Mouse (Mus musculus): ENCODE data around the gene Kcnq1. TPM values are rescaled to one million over a fixed set of nuclear protein-coding genes. Genes with fewer than 3 reads are reported as not detected.

The Kcnq1 gene
- polyA plus RNA-seq, 1 experiment from 2014 or later: 10.5 TPM

DNA sequence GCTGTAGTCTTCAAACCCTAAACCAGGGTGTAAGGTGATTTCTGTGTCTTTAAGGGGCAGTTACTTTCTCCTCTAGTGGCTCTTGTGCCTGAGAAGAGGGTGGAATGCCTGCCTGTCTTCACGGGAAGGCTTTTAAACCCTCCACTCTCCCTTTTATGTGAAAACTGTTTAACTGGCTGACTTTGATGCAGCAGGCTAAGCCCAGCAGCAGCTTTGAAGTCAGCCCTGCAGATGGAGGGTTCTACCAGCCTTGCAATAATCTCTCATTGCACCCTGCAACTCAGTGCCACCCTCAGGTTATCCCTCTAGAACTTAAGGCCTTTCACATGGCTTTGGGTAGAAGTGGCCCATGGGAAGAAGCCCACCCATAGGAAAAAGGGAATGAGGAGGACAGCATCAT, 178.7 kb downstream of the Kcnq1 start:
- no peak overlapping the region for H3K27ac ChIP-seq (ENCODE audit: low read depth, low read length)
- no peaks in the 10 kb centered on the region for H3K9me3 ChIP-seq (ENCODE audit: control insufficient read depth)
- H3K27me3 ChIP-seq (replicated peaks; ENCODE audit: control insufficient read depth, insufficient read depth, low read length): no peaks in the 10 kb centered on the region
- no peaks in the 10 kb centered on the region for H3K36me3 ChIP-seq (ENCODE audit: control insufficient read depth, insufficient read depth)
- H3K4me2 ChIP-seq (replicated peaks; ENCODE audit: low read depth): no peak overlapping the region
- H3K9ac ChIP-seq (ENCODE audit: low read depth, low read length): no peak overlapping the region
- H3K4me3 ChIP-seq (ENCODE audit: low read depth, low read length): no peak overlapping the region
- WGBS: 32% methylated on average over 1 of the region's 1 CpGs
- ATAC-seq: no peak
- no peak for TF ChIP-seq CTCF (IDR thresholded peaks at IDR 0.05; ENCODE audit: low read depth)
- H3K4me1 ChIP-seq (replicated peaks; ENCODE audit: control insufficient read depth, insufficient read depth, low read length): peaks cover 4% of the 10 kb centered on the region; the same call in 1 of the 2 replicates

DNA sequence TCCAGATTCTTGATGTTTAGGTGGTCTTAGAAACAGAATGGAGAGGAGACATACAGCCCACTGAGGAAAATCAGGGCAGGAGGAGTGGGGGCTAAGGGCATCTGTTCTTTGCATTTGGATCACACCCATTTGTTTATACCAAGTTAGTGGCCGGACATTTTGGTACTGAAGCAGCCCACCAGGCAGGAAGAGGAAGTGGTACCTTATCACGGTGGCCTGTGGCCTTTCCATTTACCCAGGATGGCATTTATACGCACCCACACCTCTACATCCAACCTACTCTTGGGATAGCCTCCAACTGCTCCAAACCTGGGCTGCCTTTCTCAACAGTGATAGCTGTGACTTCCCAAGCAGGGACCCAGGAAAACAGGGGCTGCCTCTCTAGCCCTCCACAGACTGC, 179.3 kb downstream of the Kcnq1 start:
- H3K9ac ChIP-seq (ENCODE audit: low read depth, low read length): no peak overlapping the region
- ATAC-seq: no peak
- H3K9me3 ChIP-seq (ENCODE audit: control insufficient read depth): no peaks in the 10 kb centered on the region
- H3K4me2 ChIP-seq (replicated peaks; ENCODE audit: low read depth): no peak overlapping the region
- no peaks in the 10 kb centered on the region for H3K27me3 ChIP-seq (replicated peaks; ENCODE audit: control insufficient read depth, insufficient read depth, low read length)
- no peak overlapping the region for H3K27ac ChIP-seq (ENCODE audit: low read depth, low read length)
- peaks cover 9% of the 10 kb centered on the region; the same call in 1 of the 2 replicates for H3K4me1 ChIP-seq (replicated peaks; ENCODE audit: control insufficient read depth, insufficient read depth, low read length)
- H3K4me3 ChIP-seq (ENCODE audit: low read depth, low read length): no peak overlapping the region
- 64% methylated on average over 3 of the region's 3 CpGs for WGBS
- no peaks in the 10 kb centered on the region for H3K36me3 ChIP-seq (ENCODE audit: control insufficient read depth, insufficient read depth)
- no peak for TF ChIP-seq CTCF (IDR thresholded peaks at IDR 0.05; ENCODE audit: low read depth)

GRCm38 (mm10) chr7:143286532-143287290, 180.5 kb downstream of the Kcnq1 start:
- peaks cover 21% of the 10 kb centered on the region for H3K4me1 ChIP-seq (replicated peaks; ENCODE audit: control insufficient read depth, insufficient read depth, low read length)
- H3K36me3 ChIP-seq (ENCODE audit: control insufficient read depth, insufficient read depth): no peaks in the 10 kb centered on the region
- peak; percentile 42 for ATAC-seq
- no peaks in the 10 kb centered on the region for H3K27me3 ChIP-seq (replicated peaks; ENCODE audit: control insufficient read depth, insufficient read depth, low read length)
- 32% methylated on average over 8 of the region's 8 CpGs for WGBS
- no peak overlapping the region for H3K9ac ChIP-seq (ENCODE audit: low read depth, low read length)
- peak overlapping the region; percentile 17; the same call in 1 of the 2 replicates for H3K4me2 ChIP-seq (replicated peaks; ENCODE audit: low read depth)
- H3K9me3 ChIP-seq (ENCODE audit: control insufficient read depth): no peaks in the 10 kb centered on the region
- peak overlapping the region; percentile 68; the same call in 1 of the 2 replicates for H3K27ac ChIP-seq (ENCODE audit: low read depth, low read length)
- no peak overlapping the region for H3K4me3 ChIP-seq (ENCODE audit: low read depth, low read length)
- TF ChIP-seq CTCF (IDR thresholded peaks at IDR 0.05; ENCODE audit: low read depth): no peak

- ATAC-seq: peak; percentile 55
- 0 out of 2 replicates have a peak overlapping the region, but pooled peaks have one; percentile 1 for H3K4me2 ChIP-seq (replicated peaks; ENCODE audit: low read depth)
- H3K4me1 ChIP-seq (replicated peaks; ENCODE audit: control insufficient read depth, insufficient read depth, low read length): peaks cover 24% of the 10 kb centered on the region
- no peaks in the 10 kb centered on the region for H3K27me3 ChIP-seq (replicated peaks; ENCODE audit: control insufficient read depth, insufficient read depth, low read length)
- H3K9ac ChIP-seq (ENCODE audit: low read depth, low read length): no peak overlapping the region
- TF ChIP-seq CTCF (IDR thresholded peaks at IDR 0.05; ENCODE audit: low read depth): no peak
- H3K9me3 ChIP-seq (ENCODE audit: control insufficient read depth): no peaks in the 10 kb centered on the region
- no peak overlapping the region for H3K4me3 ChIP-seq (ENCODE audit: low read depth, low read length)
- no peaks in the 10 kb centered on the region for H3K36me3 ChIP-seq (ENCODE audit: control insufficient read depth, insufficient read depth)
- peak overlapping the region; percentile 68 for H3K27ac ChIP-seq (ENCODE audit: low read depth, low read length)
- WGBS: 28% methylated on average over 7 of the region's 7 CpGs
Measured at GRCm38 (mm10) chr7:143288135-143288534, 182.0 kb downstream of the Kcnq1 start.

DNA sequence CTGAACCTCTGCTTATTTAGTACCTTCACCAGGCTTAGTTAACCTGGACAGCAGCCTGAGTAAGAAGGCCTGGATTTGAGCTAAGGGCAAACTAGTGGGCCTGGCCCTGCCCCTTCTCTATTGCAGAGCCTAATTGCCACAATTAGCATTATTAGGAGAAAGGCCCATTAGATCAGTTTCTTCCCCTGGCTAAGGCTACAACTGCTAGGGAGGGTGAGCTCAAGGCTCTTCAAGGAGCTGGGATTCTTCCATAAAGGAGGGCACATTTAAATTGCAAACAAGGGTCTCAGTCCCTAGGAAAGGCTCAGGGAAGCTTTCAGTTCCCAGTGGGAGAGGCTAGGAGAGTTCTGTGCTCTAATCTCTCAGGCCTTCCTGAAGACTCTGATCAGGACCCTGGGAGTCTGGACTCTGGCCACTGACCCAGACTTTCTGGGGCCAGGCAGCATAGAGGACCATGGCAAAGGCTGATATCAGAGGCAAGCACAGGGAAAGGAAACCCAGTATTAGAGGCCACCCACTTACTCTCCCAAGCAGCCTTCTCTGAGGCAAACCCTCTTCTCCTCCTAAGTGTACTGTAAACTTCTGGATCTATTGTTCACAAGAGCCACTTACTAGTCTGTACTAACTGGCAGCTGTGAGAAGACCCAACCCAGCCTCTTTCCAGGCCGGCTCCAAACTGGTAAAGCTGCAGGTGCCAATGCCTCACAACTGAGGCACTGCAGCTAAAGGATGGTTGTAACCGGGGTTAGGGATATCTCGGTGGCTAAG, 183.1 kb downstream of the Kcnq1 start:
- Histone ChIP-seq H3K27me3 (replicated peaks; ENCODE audit: control insufficient read depth, insufficient read depth, low read length) (no peaks in the 10 kb centered on the region), H3K27ac (ENCODE audit: low read depth, low read length) (peak overlapping the region; percentile 68), H3K4me3 (ENCODE audit: low read depth, low read length) (no peak overlapping the region), H3K36me3 (ENCODE audit: control insufficient read depth, insufficient read depth) (no peaks in the 10 kb centered on the region), H3K4me1 (replicated peaks; ENCODE audit: control insufficient read depth, insufficient read depth, low read length) (peaks cover 24% of the 10 kb centered on the region), H3K9ac (ENCODE audit: low read depth, low read length) (no peak overlapping the region), H3K4me2 (replicated peaks; ENCODE audit: low read depth) (0 out of 2 replicates have a peak overlapping the region, but pooled peaks have one; percentile 10), H3K9me3 (ENCODE audit: control insufficient read depth) (no peaks in the 10 kb centered on the region)
- peak; percentile 46; the same call in 1 of the 2 replicates for ATAC-seq
- whole genome bisulfite sequencing: 69% methylated on average over 3 of the region's 3 CpGs
- TF ChIP-seq CTCF (IDR thresholded peaks at IDR 0.05; ENCODE audit: low read depth): no peak

DNA sequence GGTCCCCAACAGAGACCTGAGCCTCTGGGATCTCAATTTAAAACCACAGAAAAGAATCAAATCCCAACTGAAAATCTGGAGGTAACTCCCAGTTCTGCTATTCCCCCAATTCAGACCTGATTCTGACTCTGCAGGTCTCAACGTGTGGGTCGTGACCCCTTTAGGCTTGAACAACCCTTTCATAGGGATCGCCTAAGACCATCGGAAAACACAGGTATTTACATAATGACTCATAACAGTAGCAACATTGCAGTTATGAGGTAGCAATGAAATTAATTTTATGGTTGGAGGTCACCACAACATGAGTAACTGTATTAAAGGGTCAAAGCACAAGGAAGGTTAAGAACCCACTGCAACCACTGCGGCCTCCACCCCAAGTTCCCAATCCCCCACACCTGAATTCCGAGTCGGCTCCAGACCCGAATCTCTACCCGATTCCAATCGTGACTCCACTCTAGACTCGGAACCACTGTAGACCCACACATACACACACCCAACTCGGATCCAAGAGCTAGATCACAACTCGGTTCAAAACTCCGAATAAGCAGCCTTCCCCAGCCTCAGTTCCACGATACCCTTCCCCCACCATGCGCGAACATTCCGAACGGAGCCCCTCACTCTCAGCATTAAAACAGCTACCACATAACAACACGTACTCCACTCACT, 188.7 kb downstream of the Kcnq1 start:
- no peaks in the 10 kb centered on the region for H3K36me3 ChIP-seq (ENCODE audit: control insufficient read depth, insufficient read depth)
- H3K9ac ChIP-seq (ENCODE audit: low read depth, low read length): peak overlapping the region; percentile 55
- peak overlapping the region; percentile 63 for H3K4me2 ChIP-seq (replicated peaks; ENCODE audit: low read depth)
- peak overlapping the region; percentile 75 for H3K27ac ChIP-seq (ENCODE audit: low read depth, low read length)
- H3K4me3 ChIP-seq (ENCODE audit: low read depth, low read length): peak overlapping the region; percentile 55
- ATAC-seq: no peak
- peaks cover 25% of the 10 kb centered on the region for H3K4me1 ChIP-seq (replicated peaks; ENCODE audit: control insufficient read depth, insufficient read depth, low read length)
- 51% methylated on average over 20 of the region's 20 CpGs for WGBS
- H3K9me3 ChIP-seq (ENCODE audit: control insufficient read depth): no peaks in the 10 kb centered on the region
- TF ChIP-seq CTCF (IDR thresholded peaks at IDR 0.05; ENCODE audit: low read depth): no peak
- H3K27me3 ChIP-seq (replicated peaks; ENCODE audit: control insufficient read depth, insufficient read depth, low read length): no peaks in the 10 kb centered on the region
